Mouse (Mus musculus): ENCODE data around the gene Dnajb5. TPM values are rescaled to one million over a fixed set of nuclear protein-coding genes. Genes with fewer than 3 reads are reported as not detected.

Gene Dnajb5
- polyA plus RNA-seq, 1 experiment, result 7.6 TPM

DNA sequence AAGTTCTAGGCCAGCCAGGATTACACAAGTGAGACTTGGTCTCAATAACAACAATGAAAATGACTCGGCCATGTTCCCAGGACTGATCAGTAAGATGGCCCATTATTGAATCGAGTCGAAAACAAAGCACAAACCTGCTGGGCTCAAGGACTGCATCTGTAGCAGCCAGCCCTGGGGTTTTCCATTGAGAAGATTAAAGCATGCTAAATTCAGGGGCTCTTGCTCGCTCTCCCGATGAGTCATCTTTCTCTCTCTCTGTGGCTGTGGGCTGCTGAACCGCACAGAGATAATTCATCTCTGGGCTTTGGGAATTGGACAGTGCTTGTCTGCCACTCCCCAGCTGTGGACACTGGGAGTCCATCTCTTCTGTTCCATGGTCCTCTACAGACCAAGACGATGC lies 8.2 kb upstream of the Dnajb5 start:
- Histone ChIP-seq H3K4me1 (ENCODE audit: control insufficient read depth, insufficient read depth, low read length) (no peaks in the 10 kb centered on the region), H3K27ac (ENCODE audit: control insufficient read depth, insufficient read depth, low read depth, low read length) (no peak overlapping the region), H3K36me3 (ENCODE audit: control insufficient read depth, insufficient read depth, low read length) (no peaks in the 10 kb centered on the region), H3K4me3 (ENCODE audit: control insufficient read depth, low read depth, low read length) (no peak overlapping the region), H3K27me3 (ENCODE audit: control insufficient read depth, insufficient read depth, low read length) (no peaks in the 10 kb centered on the region)
- TF ChIP-seq POLR2A (IDR thresholded peaks at IDR 0.05; ENCODE audit: control insufficient read depth, low read depth, low read length) (no peak), CTCF (IDR thresholded peaks at IDR 0.05; ENCODE audit: control insufficient read depth, insufficient read depth, insufficient replicate concordance, low read depth, low read length) (no peak)

DNA sequence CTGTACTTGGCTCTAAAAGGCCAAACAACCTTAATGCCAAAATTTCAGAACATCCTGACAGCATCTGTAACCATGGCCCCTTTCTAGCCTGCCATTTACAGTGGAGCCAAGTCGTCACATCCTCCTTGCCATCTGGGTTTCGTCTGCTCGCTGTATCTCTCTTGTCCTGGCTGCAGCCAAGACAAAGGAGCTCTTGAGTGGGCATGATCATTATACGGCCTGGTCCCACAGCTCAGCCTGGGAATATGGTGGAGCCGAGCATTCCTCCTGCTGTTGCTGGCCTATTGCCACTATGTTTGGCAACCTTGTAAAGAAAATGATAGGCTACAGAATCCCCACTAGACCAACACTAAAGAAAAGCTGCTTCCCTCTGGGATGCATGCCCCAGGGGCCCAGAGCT lies 6.3 kb upstream of the Dnajb5 start:
- Histone ChIP-seq H3K36me3 (ENCODE audit: control insufficient read depth, insufficient read depth, low read length) (no peaks in the 10 kb centered on the region), H3K4me1 (ENCODE audit: control insufficient read depth, insufficient read depth, low read length) (peaks cover 10% of the 10 kb centered on the region), H3K4me3 (ENCODE audit: control insufficient read depth, low read depth, low read length) (no peak overlapping the region), H3K27me3 (ENCODE audit: control insufficient read depth, insufficient read depth, low read length) (no peaks in the 10 kb centered on the region), H3K27ac (ENCODE audit: control insufficient read depth, insufficient read depth, low read depth, low read length) (no peak overlapping the region)
- TF ChIP-seq POLR2A (IDR thresholded peaks at IDR 0.05; ENCODE audit: control insufficient read depth, low read depth, low read length) (no peak), CTCF (IDR thresholded peaks at IDR 0.05; ENCODE audit: control insufficient read depth, insufficient read depth, insufficient replicate concordance, low read depth, low read length) (no peak)

DNA sequence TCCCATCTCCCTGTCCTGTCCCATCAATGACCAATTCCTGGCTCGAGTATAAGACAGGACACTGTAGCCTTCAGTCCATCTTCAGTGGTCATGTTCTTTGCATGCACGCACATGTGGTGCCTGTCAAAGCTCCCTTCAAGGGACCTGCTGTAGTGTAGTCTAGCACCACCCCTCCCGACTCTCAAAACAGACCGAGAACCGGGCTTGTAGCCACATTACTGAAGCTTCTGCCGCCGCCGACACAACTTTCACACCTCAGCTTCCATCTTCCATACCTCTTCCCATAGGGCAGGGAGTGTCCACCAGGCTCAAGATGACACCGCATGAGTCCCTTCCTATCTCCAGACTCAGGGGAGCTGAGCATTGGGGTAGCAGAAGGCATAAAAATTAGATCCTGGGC lies 5.4 kb upstream of the Dnajb5 start:
- Histone ChIP-seq H3K4me3 (ENCODE audit: control insufficient read depth, low read depth, low read length) (no peak overlapping the region), H3K36me3 (ENCODE audit: control insufficient read depth, insufficient read depth, low read length) (no peaks in the 10 kb centered on the region), H3K4me1 (ENCODE audit: control insufficient read depth, insufficient read depth, low read length) (peaks cover 15% of the 10 kb centered on the region), H3K27me3 (ENCODE audit: control insufficient read depth, insufficient read depth, low read length) (no peaks in the 10 kb centered on the region), H3K27ac (ENCODE audit: control insufficient read depth, insufficient read depth, low read depth, low read length) (no peak overlapping the region)
- TF ChIP-seq POLR2A (IDR thresholded peaks at IDR 0.05; ENCODE audit: control insufficient read depth, low read depth, low read length) (no peak), CTCF (IDR thresholded peaks at IDR 0.05; ENCODE audit: control insufficient read depth, insufficient read depth, insufficient replicate concordance, low read depth, low read length) (no peak)

DNA sequence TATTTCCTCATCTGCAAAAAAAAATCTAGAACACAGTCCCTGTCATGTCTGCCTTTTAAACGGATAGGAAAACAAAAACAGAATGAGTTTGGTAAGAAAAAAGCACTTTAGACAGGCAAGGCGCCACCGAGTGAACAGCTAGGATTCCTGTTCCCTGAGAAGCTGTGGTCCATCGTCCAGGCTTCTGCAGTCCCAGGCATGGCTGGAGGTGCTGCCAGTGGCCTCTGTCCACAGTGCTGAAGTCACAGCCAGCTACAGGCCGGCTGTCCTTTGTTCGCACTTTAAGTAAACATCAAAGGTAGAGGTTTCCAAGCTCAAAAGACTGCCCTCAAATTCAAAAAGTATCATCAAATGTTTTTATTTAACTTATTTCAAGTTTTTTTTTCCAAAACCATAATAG lies 4.6 kb upstream of the Dnajb5 start:
- Histone ChIP-seq H3K27me3 (ENCODE audit: control insufficient read depth, insufficient read depth, low read length) (no peaks in the 10 kb centered on the region), H3K4me1 (ENCODE audit: control insufficient read depth, insufficient read depth, low read length) (peaks cover 17% of the 10 kb centered on the region)
- no peak for TF ChIP-seq CTCF (IDR thresholded peaks at IDR 0.05; ENCODE audit: control insufficient read depth, insufficient read depth, insufficient replicate concordance, low read depth, low read length)
- no peak for TF ChIP-seq POLR2A (IDR thresholded peaks at IDR 0.05; ENCODE audit: control insufficient read depth, low read depth, low read length)

DNA sequence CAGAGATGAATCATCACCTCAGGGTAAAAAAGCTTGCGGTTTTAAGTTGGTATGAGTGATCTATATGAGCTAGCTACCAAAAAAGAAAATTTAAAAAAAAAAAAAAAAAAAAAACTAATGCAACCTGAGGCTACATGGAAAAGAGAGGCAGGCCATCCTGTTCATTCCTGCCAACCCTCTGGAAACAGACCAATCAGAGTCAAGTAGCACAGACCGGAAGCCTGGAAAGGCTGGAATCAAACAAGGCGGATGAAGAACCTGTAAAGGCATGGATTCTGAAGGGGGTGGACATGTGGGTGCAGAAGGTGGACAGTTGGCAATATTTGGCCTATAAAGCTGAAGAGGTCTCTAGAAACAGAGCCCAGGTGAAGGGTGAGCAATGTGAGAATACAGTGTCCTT lies 4.2 kb upstream of the Dnajb5 start:
- H3K27me3 ChIP-seq (ENCODE audit: control insufficient read depth, insufficient read depth, low read length), result no peaks in the 10 kb centered on the region
- H3K36me3 ChIP-seq (ENCODE audit: control insufficient read depth, insufficient read depth, low read length), result no peaks in the 10 kb centered on the region
- H3K27ac ChIP-seq (ENCODE audit: control insufficient read depth, insufficient read depth, low read depth, low read length), result no peak overlapping the region
- no peak overlapping the region for H3K4me3 ChIP-seq (ENCODE audit: control insufficient read depth, low read depth, low read length)
- peaks cover 20% of the 10 kb centered on the region for H3K4me1 ChIP-seq (ENCODE audit: control insufficient read depth, insufficient read depth, low read length)
- TF ChIP-seq CTCF (IDR thresholded peaks at IDR 0.05; ENCODE audit: control insufficient read depth, insufficient read depth, insufficient replicate concordance, low read depth, low read length), result no peak
- no peak for TF ChIP-seq POLR2A (IDR thresholded peaks at IDR 0.05; ENCODE audit: control insufficient read depth, low read depth, low read length)

More for the DNA sequence above, 4.6 kb upstream of the Dnajb5 start:
- Histone ChIP-seq H3K36me3 (ENCODE audit: control insufficient read depth, insufficient read depth, low read length) (no peaks in the 10 kb centered on the region), H3K27ac (ENCODE audit: control insufficient read depth, insufficient read depth, low read depth, low read length) (no peak overlapping the region), H3K4me3 (ENCODE audit: control insufficient read depth, low read depth, low read length) (no peak overlapping the region)

DNA sequence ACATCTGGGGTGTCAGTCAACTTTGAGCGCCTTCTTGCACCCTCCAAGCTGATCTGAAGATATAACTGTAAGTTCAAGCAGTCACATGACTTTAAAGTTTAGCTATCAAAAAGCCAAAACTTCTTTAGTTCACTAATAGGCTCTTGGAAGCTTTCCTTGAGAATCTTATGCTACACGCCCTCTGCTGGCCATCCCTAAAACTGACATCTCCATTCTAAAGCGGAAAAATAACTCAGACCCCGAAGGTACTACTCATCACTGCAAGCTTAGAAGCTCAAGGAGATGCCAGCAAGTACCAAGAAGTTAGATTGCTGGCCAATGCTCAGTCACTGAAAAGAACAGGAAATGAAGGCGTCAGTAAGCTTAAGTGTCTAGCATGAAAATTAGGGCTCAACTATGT lies 3.7 kb upstream of the Dnajb5 start:
- peaks cover 23% of the 10 kb centered on the region for H3K4me1 ChIP-seq (ENCODE audit: control insufficient read depth, insufficient read depth, low read length)
- TF ChIP-seq POLR2A (IDR thresholded peaks at IDR 0.05; ENCODE audit: control insufficient read depth, low read depth, low read length), result no peak
- TF ChIP-seq CTCF (IDR thresholded peaks at IDR 0.05; ENCODE audit: control insufficient read depth, insufficient read depth, insufficient replicate concordance, low read depth, low read length), result no peak
- H3K27me3 ChIP-seq (ENCODE audit: control insufficient read depth, insufficient read depth, low read length), result no peaks in the 10 kb centered on the region
- no peak overlapping the region for H3K27ac ChIP-seq (ENCODE audit: control insufficient read depth, insufficient read depth, low read depth, low read length)
- H3K4me3 ChIP-seq (ENCODE audit: control insufficient read depth, low read depth, low read length), result no peak overlapping the region
- no peaks in the 10 kb centered on the region for H3K36me3 ChIP-seq (ENCODE audit: control insufficient read depth, insufficient read depth, low read length)

DNA sequence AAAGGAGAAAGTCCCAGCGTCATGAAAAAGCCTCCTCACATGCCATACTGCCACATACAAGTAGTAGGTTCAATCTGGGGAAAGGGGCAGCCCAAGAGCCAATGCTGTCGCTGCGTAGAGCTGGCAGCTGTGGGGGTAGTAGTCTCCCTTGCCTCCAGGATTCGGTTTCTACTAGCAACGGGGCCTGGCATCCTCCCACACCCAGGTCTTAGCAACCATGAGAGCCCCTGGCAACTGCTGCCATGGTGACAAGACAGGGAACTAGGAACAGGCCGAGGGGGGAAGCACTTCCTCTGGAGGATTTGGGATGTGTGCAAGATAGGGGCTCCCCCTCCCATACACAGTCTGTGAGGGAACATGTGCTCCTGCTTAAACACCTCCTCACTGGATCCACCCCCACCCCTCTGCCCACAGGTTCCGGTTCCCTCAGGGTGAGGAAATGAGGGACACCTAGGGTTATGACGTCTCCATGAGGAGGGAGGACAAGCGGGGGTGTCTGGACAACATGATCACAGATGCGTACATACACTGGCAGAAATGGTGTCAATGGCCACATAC lies 2.8 kb upstream of the Dnajb5 start:
- Histone ChIP-seq H3K4me3 (ENCODE audit: control insufficient read depth, low read depth, low read length) (no peak overlapping the region), H3K4me1 (ENCODE audit: control insufficient read depth, insufficient read depth, low read length) (peaks cover 23% of the 10 kb centered on the region), H3K36me3 (ENCODE audit: control insufficient read depth, insufficient read depth, low read length) (no peaks in the 10 kb centered on the region), H3K27ac (ENCODE audit: control insufficient read depth, insufficient read depth, low read depth, low read length) (no peak overlapping the region), H3K27me3 (ENCODE audit: control insufficient read depth, insufficient read depth, low read length) (no peaks in the 10 kb centered on the region)
- TF ChIP-seq POLR2A (IDR thresholded peaks at IDR 0.05; ENCODE audit: control insufficient read depth, low read depth, low read length) (no peak), CTCF (IDR thresholded peaks at IDR 0.05; ENCODE audit: control insufficient read depth, insufficient read depth, insufficient replicate concordance, low read depth, low read length) (no peak)

DNA sequence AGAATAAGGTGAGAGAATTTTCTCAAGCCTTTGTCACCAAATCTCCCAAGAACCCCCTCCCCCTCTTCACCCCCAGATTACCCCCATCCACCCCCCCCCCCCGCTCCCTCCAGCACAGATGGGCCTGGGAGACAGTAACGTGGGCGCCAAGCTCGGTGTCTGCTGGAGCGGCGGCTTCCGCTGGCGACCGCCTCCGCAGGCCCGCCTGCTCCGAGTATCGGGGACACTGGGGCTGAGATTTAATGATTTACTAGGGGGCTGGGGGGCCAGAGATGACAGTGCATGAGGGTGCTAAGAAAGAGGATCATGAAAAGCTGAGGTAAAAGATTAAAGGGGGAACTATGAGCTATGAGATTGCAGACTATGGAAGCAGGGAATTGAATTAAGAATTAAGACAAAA lies 1.1 kb upstream of the Dnajb5 start:
- Histone ChIP-seq H3K4me3 (ENCODE audit: control insufficient read depth, low read depth, low read length) (no peak overlapping the region), H3K36me3 (ENCODE audit: control insufficient read depth, insufficient read depth, low read length) (no peaks in the 10 kb centered on the region), H3K4me1 (ENCODE audit: control insufficient read depth, insufficient read depth, low read length) (peaks cover 28% of the 10 kb centered on the region), H3K27me3 (ENCODE audit: control insufficient read depth, insufficient read depth, low read length) (no peaks in the 10 kb centered on the region), H3K27ac (ENCODE audit: control insufficient read depth, insufficient read depth, low read depth, low read length) (no peak overlapping the region)
- TF ChIP-seq CTCF (IDR thresholded peaks at IDR 0.05; ENCODE audit: control insufficient read depth, insufficient read depth, insufficient replicate concordance, low read depth, low read length) (no peak), POLR2A (IDR thresholded peaks at IDR 0.05; ENCODE audit: control insufficient read depth, low read depth, low read length) (no peak)

Data from testis, adult 2 months (tissue).